Mouse (Mus musculus) megakaryocyte, embryonic 14.5 days (primary cell): ENCODE measurements around the gene Upf3b. TPM values are rescaled to one million over a fixed set of nuclear protein-coding genes. Genes with fewer than 3 reads are reported as not detected.
"Not testable (repeated sequence)": the region's sequence is repeated elsewhere in the genome, so short reads cannot be mapped to it uniquely, and the experiment has no call there.

ENCODE experiments used
- H3K27me3 ChIP-seq: replicated peaks from 2 replicates; pipeline ENCODE3; 2012; ENCODE audit warnings: inconsistent platforms
- H3K36me3 ChIP-seq: replicated peaks from 2 replicates; pipeline ENCODE3; 2012; ENCODE audit warnings: low read length, inconsistent platforms, mixed read lengths
- H3K4me1 ChIP-seq: 2 replicates; pipeline ENCODE4 v1.6.1; 2012; ENCODE audit warnings: inconsistent platforms
- H3K4me3 ChIP-seq: replicated peaks from 2 replicates; pipeline ENCODE3; 2012; ENCODE audit warnings: moderate library complexity, mild to moderate bottlenecking, inconsistent platforms
- H3K9me3 ChIP-seq: 2 replicates; pipeline ENCODE4 v1.6.1; 2012; ENCODE audit warnings: inconsistent platforms
- FLI1 ChIP-seq: IDR thresholded peaks from 2 replicates; pipeline ENCODE4 v1.6.1; 2012; ENCODE audit warnings: low read length, inconsistent platforms, mixed read lengths
- GATA1 ChIP-seq: IDR thresholded peaks from 3 replicates; pipeline ENCODE4 v1.6.1; 2012; ENCODE audit warnings: mixed read lengths, low read length, inconsistent platforms, borderline replicate concordance
- polyA plus RNA-seq: library from polyadenylated mRNA; stranded (reverse); fragments of >175 nt; gene quantifications from 2 replicates; pipeline ENCODE4 v1.2.3, GENCODE M21; 2012; ENCODE audit warnings: low replicate concordance; ENCODE audit not compliant: insufficient read depth

Upf3b gene
- polyA plus RNA-seq, 1 experiment, result 5.9 TPM

DNA sequence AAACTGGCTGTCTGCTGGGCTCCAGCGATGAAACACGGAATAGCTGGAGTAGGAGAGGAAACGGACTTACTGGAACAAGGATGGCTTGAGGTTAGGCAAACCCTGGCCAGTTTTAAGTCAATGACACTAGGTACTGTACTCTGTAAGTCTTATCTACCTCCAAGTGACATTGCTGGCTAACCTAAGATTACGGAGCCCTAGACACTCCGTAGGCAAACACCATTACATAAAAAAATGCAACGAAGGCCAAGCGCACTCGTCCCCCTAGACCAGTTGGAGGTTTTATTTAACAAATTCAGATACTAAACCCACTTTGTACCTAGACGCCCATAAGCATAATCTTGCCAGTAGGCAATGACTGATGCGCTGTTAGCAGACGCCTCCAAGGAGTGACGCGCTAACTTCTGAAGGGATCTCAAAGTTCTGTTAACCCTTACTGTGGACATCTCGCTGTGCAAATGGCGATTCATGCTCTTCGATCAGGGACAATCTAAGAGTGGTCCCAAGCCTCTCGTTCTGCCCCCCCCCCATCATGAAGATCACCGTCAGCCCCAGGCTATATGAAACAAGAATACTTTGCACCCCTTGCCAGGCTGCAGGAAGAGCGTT is 25.7 kb downstream of the Upf3b start:
- H3K4me1 ChIP-seq, result peaks cover 11% of the 10 kb centered on the region; the same call in 1 of the 2 replicates
- H3K27me3 ChIP-seq, result peaks cover 3% of the 10 kb centered on the region
- H3K4me3 ChIP-seq, result peak overlapping the region; percentile 94
- no peaks in the 10 kb centered on the region for H3K9me3 ChIP-seq
- TF ChIP-seq FLI1 (no peak), GATA1 (no peak)
- peaks cover 34% of the 10 kb centered on the region for H3K36me3 ChIP-seq

DNA sequence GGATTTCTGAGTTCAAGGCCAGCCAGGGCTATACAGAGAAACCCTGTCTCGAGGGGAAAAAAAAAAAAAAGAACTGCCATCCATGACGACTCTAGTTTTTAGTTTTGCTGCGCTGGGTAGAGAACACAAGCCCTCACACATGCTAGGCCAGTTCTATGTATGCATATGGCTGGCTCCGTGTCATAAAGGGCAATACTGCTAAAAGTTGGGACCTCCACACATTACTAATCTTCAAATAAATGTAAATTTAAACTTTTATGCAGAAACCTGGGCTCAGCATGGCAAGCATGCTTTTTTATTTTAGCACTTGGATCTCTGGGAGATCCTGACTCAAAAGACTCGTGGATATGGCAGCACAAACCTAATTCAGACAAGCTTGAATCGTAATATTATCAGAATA is 28.9 kb downstream of the Upf3b start:
- peaks cover 34% of the 10 kb centered on the region for H3K36me3 ChIP-seq
- H3K4me1 ChIP-seq, result peaks cover 11% of the 10 kb centered on the region; the same call in 1 of the 2 replicates
- no peak for TF ChIP-seq GATA1
- TF ChIP-seq FLI1, result no peak
- H3K4me3 ChIP-seq, result no peak overlapping the region
- peaks cover 5% of the 10 kb centered on the region for H3K27me3 ChIP-seq
- H3K9me3 ChIP-seq, result no peaks in the 10 kb centered on the region

GRCm38 (mm10) chrX:37080345-37080744 is 29.8 kb downstream of the Upf3b start:
- not testable (repeated sequence) for H3K4me1 ChIP-seq, H3K4me3 ChIP-seq, H3K27me3 ChIP-seq, H3K9me3 ChIP-seq
- H3K36me3 ChIP-seq, result peaks cover 34% of the 10 kb centered on the region

GRCm38 (mm10) chrX:37076651-37077050 is 33.5 kb downstream of the Upf3b start:
- TF ChIP-seq GATA1 (no peak), FLI1 (no peak)
- Histone ChIP-seq H3K4me3 (no peak overlapping the region), H3K9me3 (no peaks in the 10 kb centered on the region), H3K4me1 (no peaks in the 10 kb centered on the region; the same call in 1 of the 2 replicates), H3K27me3 (peaks cover 2% of the 10 kb centered on the region), H3K36me3 (peaks cover 14% of the 10 kb centered on the region)

GRCm38 (mm10) chrX:37074262-37074892 is 35.7 kb downstream of the Upf3b start:
- no peaks in the 10 kb centered on the region; the same call in 1 of the 2 replicates for H3K4me1 ChIP-seq
- H3K36me3 ChIP-seq, result no peaks in the 10 kb centered on the region
- H3K9me3 ChIP-seq, result no peaks in the 10 kb centered on the region
- TF ChIP-seq GATA1, result no peak
- TF ChIP-seq FLI1, result no peak
- H3K27me3 ChIP-seq, result peaks cover 2% of the 10 kb centered on the region
- no peak overlapping the region for H3K4me3 ChIP-seq

DNA sequence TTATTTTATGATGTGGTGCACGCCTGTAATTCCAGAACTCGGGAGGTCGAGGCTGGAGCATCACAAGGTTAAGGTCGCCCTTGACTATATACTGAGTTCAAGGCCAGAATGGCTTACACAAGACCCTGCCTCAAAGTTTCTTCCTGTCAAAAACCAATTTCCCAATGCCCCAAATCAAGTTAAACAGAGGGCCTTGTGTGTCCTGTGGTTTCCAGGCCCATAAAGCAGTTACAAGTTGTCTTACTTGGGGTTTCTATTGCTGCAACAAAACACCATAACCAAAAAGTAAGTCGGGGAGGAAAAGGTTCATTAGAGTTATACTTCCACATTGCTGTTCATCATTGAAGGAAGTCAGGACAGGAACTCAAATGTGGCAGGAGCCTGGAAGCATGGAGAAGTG is 41.4 kb downstream of the Upf3b start:
- TF ChIP-seq GATA1 (no peak), FLI1 (no peak)
- Histone ChIP-seq H3K9me3 (no peaks in the 10 kb centered on the region), H3K36me3 (no peaks in the 10 kb centered on the region), H3K27me3 (peaks cover 7% of the 10 kb centered on the region), H3K4me1 (peaks cover 3% of the 10 kb centered on the region; the same call in 1 of the 2 replicates), H3K4me3 (no peak overlapping the region)

GRCm38 (mm10) chrX:37067299-37067698 is 42.8 kb downstream of the Upf3b start:
- Histone ChIP-seq H3K36me3 (no peaks in the 10 kb centered on the region), H3K4me3 (no peak overlapping the region), H3K9me3 (no peaks in the 10 kb centered on the region), H3K4me1 (peaks cover 3% of the 10 kb centered on the region; the same call in 1 of the 2 replicates), H3K27me3 (peaks cover 11% of the 10 kb centered on the region)
- TF ChIP-seq FLI1 (no peak), GATA1 (no peak)

- Histone ChIP-seq H3K9me3 (no peaks in the 10 kb centered on the region), H3K4me3 (no peak overlapping the region), H3K4me1 (peaks cover 8% of the 10 kb centered on the region), H3K27me3 (peaks cover 27% of the 10 kb centered on the region), H3K36me3 (no peaks in the 10 kb centered on the region)
- TF ChIP-seq FLI1, result no peak
- no peak for TF ChIP-seq GATA1
Measured at GRCm38 (mm10) chrX:37063902-37064301, 46.2 kb downstream of the Upf3b start.

- Histone ChIP-seq H3K9me3 (peaks cover 19% of the 10 kb centered on the region; the same call in 1 of the 2 replicates), H3K36me3 (no peaks in the 10 kb centered on the region), H3K27me3 (peaks cover 90% of the 10 kb centered on the region), H3K4me1 (peaks cover 22% of the 10 kb centered on the region), H3K4me3 (peak overlapping the region; percentile 83)
- TF ChIP-seq GATA1 (no peak), FLI1 (no peak)
Measured at GRCm38 (mm10) chrX:37048890-37049823, 61.0 kb downstream of the Upf3b start.
